Mouse (Mus musculus): ENCODE data around the gene Gpr6.

Gene Gpr6

DNA sequence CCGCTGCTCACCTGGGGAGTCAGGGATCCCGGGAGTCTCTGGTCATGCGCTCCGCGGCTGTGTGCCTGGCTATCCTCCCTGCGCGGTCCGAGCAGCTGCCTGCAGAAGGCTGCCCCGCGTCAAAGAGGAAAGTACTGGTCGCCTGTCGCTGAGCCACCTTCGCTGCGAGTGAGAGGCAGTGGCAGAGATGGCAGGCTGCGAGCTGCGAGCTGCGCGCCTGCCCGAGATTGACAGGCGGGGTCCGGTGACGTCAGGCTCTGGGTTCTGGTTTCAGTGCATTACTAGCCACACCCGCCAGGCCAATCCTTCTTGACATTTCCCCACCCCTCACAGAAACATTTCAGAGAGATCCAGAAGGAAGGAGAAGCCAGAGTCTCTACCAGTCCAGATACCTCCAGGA is at the start of gene Gpr6:
TSS of gene Gpr6 (minus strand) at position 170 of the 400 bp plus-strand sequence.
- no peak for DNase-seq (ENCODE audit: extremely low spot score)

DNA sequence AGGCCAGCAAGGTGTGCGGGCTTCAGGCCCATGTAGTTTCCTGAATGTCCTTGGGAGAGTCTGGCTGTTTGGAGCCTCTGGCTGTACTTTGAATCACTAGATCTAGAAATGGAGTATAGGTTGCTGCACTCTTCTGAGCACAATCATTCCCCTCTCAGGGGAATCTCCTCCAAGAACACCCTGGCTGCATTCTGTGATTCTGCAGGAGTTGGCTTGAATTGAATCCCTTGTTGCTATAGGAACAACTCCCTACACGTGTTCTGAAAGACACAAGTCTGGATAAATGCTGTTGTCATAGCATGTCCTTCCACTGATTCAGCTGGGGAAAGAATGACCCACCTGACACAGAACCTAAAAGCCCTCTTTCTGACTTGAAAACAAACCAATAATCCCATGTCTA is 28.0 kb upstream of the Gpr6 start:
- no peak for DNase-seq (ENCODE audit: extremely low spot score)

DNA sequence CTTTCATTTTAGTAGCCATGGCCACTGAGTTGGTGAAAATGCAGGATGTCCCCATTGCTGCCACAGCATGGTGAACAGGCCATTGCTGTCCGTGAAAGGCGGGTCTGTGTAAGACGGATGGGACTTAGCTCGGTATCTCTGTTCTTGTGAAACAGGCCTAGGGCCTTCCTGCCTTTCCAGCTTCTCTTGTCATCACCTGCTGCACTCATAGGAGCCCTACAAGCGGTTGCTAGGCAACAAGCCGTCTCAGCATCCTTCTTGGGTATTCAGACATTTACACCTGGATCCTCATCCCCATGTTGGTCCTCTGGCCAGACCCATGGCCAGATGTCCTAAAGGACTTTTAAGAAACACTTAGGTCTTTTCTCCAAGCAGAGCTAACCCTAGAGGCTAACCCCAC is 26.1 kb upstream of the Gpr6 start:
- DNase-seq (ENCODE audit: extremely low spot score) = no peak

DNA sequence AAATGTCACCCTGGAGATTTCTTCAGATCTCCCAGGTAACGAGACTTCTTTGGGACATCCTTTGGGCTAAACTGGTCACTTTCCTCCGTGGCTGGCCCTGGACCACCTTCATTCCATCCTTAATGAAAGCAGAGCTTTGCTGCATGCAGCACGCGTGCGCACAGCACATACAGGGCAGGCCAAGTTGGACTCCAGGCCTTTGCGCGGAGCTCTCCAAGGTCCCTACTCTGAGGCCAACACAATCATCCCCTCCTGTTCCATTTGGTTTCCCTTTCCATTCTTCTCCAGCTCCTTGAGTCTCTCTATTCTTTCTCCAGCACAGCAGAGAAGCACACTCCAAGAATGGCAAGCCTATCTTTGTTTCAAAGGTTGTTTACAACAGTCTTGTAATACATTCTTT is 16.8 kb upstream of the Gpr6 start:
- peak; percentile 11 for DNase-seq (ENCODE audit: extremely low spot score)

DNA sequence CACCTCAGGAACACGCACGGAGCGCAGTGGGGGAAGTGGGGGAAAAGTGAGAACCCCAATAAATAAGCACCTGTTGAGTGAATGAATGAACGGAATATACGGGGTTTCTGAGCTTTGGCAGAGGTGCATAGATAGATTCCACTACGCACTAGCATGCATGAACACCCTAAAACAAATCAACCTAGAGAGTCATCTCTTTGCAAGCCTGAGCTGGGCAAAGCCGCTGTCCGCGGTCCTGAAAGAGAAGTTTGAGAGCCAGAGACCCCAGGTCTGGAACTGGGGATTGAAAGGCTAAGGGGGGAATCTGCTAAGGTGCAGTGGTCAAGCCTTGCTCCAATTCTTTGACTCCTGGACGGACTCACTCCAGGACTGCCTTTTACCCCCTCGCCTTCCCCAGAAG is 389 bp downstream of the Gpr6 start:
- DNase-seq (ENCODE audit: extremely low spot score) = peak; percentile 80

DNA sequence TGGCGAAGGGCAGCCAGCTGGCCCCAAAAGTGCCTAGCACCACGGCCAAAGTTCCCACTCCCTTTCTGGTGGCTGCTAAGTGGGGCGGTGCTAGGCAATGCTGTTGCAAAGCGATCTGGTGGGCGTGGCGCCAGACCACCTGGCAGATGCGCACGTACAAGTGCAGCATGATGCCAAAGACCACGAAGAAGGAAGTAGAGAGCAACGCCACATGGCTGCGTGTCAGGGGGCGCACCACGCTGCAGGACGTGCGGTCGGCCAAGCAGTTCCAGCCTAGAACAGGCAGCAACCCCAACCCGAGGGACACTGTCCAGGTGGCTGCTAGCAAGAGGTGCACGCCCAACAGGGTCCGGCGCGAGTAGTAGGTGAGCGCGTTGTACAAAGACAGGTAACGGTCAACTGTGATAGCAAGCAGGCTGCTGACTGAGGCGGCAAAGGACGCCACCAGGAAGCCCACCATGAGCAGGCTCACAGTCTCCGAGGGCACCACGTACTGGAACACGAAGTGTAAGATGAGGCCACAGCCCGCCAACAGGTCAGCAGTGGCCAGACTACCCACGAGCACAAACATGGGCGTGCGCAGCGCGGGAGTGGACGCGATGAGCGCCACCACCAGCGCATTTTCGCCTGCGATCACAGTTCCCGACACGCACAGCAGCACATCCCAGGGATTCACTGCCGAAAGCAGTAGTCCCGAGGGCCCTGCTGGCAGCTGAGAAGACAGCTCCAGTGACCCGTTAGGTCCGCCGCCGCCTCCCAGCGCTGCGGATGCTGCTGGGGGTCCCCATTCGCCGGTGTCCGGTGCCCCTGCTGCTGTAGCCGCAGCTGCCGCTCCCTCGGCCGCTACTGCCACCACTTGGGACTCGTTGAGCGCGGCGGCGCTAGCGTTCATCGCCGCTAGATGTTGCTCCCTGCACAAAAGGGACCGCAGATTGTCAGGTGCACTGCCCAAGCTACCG is 1.1 kb downstream of the Gpr6 start:
- peak; percentile 2 for DNase-seq (ENCODE audit: extremely low spot score)

DNA sequence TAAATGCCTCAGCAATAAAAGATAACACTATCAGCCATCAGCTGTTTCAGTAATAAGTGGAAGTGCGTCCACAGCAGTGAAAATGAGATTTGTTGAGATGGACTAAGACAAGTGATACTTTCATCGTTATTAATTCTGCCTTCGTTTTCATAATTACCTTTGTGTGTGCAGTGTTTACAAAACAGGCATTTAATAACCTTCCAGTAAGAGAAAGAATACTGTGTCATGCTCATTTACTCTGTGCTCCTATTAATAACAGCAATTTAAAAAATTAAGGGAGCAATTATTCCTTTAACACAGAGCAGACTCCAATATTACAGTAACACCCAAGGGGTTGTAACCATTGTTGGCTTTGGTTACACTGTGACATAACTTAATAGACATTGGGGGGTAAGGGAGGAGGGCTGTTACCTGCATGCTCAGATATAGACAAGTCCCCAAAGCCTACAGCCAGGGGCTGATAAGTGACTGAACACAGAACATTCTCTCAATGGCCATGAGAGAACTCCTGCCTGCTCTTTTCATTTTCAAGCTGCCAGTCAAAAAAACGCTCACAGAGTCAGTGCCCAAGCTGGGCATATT is 11.7 kb downstream of the Gpr6 start:
- no peak for DNase-seq (ENCODE audit: extremely low spot score)

DNA sequence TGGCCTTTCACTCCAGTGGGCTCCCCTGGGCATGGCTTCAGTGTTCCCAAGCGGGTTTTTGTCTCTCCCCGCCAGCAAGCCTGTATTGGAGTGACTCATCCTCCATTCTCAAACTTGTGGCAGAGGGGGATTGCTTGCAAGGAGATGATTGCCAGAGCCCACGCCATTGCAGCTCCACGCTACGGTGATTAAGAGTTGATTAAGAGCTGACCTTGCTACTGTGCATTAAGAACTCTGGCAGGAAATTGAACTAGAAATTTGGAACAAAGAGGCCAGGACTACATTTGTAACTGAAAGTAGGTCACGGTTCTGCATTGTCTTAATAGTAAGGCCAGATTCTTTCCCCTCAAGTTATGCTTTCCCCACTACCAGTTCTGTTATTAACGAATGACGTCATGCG is 16.5 kb downstream of the Gpr6 start:
- no peak for DNase-seq (ENCODE audit: extremely low spot score)

DNA sequence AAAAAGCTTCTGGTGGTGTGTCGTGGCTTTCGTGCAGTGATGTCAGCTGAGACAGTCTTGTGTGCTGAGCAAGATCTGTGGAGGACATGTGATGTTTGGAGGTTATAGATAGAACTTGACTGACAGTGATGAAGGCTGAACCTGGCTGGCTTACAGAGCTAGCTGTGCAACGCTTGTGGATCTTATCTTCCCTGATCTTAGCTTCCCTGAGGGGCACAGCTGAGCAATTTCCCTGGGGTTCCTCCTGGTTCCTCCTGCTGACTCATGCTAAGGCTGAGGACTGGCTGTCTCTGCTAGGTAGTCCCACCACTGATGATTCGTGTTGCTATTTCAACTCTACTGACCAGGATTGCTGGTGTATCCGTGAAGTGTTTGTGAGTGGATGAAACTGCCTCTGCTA is 18.1 kb downstream of the Gpr6 start:
- DNase-seq (ENCODE audit: extremely low spot score) = no peak

DNA sequence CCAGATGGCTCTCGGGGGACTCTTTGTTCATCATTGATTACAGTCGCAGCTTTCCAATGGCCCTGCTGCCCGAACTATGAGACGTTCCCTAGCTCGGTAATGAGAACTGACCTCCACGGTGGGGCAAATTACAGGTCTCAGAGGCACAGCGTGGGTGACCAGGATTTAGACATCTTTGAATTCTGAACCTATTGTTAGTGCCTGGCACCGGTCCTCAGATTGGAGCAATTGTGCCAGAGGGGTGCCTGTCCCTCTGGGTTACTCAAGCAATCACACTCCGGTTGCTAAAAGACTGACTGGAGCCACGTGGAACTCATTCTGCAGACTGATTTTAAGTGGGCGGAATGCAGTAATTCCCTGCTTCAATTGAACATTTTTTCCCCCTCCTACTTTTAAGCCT is 29.8 kb downstream of the Gpr6 start:
- no peak for DNase-seq (ENCODE audit: extremely low spot score)

DNA sequence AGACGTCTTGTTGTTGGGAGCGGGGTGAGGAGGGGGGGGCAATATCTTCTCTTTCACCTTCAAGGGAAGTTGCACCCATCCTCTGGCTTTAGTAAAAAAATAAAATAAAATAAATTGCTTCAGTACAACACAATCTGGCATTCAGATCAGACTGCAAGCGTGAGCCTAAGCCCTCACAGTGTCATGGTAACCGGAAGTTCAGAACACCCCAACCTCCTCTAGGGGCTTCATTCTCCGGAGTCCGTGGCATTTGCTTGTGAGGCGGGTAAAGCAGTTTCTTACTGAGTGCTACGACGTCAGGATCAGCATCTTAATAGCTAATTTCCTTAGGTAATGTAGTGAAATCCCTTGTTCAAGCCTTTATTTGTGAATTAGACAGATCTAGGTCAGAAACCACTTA is 30.6 kb downstream of the Gpr6 start:
- DNase-seq (ENCODE audit: extremely low spot score) = no peak

DNA sequence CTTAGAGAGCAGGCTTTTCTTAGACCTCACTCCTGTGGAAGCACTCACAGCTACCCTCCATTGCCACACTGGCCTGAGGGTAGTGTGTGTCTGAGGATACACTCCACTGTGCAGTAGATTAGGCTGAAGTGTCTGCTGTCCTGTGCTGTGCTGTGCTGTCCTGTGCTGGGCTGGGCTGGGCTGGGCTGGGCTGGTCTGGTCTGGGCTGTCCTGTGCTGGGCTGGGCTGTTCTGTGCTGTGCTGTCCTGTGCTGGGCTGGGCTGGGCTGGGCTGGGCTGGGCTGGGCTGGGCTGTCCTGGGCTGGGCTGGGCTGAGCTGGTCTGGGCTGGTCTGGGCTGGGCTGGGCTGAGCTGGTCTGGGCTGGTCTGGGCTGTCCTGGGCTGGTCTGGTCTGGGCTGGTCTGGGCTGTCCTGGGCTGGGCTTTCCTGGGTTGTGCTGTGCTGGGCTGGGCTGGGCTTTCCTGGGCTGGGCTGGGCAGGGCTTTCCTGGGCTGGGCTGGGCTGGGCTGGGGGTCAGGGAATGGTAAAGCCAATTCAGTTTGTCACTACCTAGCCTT is 31.5 kb downstream of the Gpr6 start:
- DNase-seq (ENCODE audit: extremely low spot score) = no peak

DNA sequence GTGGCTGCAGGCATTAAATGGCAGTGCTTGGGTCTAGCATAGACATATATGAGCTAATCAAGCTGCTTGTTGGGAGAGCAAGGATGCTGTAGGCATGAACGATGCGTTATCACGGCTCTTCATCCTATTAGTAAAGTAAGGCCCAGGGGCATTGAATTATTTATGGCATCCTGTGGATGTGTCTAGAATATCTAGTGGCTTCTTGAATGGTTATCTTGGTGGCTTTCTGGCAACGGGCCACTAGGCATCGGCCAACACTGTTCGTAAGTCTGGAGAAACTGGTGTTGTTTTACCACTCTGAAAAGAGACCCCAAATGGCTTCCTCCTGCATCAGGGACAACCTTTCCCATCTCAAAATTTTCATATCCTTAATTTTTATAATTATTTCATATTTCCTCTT is 33.6 kb downstream of the Gpr6 start:
- DNase-seq (ENCODE audit: extremely low spot score) = no peak

DNA sequence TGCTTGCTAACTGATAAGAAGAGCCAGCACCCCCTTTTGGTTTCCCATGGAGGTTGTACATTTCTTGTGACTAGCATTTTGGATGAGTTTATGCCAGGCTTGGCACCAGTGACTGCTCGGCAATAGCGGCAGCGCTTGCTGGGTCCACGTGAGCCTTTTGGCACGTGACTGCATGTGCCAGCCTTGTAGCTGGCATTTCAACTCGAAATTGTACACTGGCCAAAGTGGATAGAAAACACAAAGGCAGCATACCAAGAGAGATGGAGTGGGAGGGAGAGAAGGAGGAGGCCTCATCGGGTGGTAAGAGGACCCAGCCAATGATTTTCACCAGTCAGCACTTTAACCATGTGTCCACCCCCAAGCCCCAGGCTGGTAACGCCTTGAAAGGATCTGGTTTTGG is 34.4 kb downstream of the Gpr6 start:
- DNase-seq (ENCODE audit: extremely low spot score) = no peak

DNA sequence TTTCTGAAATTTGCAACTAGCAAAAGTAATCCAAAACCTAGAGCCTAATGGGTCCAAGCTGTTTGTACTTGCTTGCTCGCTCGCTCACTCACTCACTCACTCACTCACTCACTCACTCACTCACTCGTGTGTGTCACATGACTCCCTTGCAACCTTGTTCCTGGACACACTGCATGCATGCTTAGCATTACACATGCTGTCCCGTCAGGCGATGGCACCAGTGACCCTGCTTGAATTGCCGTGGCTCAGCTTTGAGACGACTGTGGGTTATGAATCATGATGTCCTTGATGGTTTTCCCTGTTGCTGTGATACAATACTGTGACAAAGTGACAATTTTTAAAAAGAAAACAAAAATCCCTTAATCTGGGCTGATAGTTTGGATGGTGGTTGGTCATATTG is 39.3 kb downstream of the Gpr6 start:
- DNase-seq (ENCODE audit: extremely low spot score) = no peak

DNA sequence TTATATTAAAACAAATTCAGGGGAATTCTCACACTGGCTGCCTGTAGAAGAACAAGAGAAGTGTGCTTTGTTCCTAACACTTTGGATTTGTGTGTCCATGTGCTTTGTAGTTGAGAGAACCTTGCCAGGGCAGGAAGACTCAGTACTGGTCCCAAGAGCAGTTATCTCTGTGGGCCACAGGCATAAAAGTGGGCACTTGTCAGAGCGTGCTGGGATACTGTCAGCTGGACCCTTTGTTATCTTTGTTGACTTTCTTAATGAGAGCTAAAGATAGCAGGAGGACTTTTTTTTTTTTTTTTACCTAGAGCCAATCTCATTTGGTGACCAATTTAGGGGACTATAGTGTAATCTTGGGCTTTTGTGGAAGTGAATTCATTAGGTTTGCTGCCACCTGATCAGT is 47.2 kb downstream of the Gpr6 start:
- no peak for DNase-seq (ENCODE audit: extremely low spot score)

DNA sequence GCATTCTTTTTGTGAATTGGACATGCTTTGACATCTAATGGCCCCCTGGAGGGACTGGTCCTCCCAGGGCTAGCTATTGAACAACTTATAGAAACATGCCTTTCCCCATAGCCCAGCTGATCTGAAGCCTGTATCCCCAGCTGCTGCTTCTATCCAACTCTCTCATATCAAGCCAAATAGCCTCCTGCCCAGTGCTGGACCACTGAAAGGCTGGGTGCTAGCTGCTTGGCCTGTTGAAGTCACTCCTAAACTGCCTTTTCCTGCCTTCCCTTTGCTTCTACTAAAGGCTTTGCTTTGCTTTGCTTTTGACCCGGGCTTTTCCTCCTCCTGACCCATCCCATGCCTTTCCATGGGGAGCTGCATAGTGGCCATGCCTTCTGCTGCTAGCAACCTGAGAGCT is 47.7 kb downstream of the Gpr6 start:
- no peak for DNase-seq (ENCODE audit: extremely low spot score)

DNA sequence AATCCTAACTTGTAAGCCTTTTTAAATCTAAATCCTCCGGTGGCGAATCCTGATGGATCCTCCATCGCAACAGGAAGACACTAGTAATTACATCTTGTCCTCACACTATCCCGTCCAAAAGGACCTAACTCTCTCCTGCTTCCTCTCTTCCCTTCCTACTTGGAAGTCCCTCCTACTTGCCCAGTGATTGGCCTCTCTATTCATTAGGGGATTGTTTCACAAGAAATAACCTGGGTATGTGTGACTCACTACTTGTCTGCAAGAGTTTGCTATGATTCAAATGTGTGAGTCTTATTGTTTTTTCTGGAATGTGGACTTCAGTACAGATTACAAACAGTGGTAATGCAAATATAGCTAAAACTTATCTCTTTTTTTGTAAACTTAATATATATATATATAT is 49.9 kb downstream of the Gpr6 start:
- no peak for DNase-seq (ENCODE audit: extremely low spot score)

Data from embryo, embryonic 9.5 days (tissue).